Mouse (Mus musculus) forebrain, embryonic 12.5 days (tissue): ENCODE results near the gene Gm20909. TPM values are rescaled to one million over a fixed set of nuclear protein-coding genes. Genes with fewer than 3 reads are reported as not detected.
"Not testable (repeated sequence)": the region's sequence is repeated elsewhere in the genome, so short reads cannot be mapped to it uniquely, and the experiment has no call there.

Source experiments
- ATAC-seq: fragments of 200-750 bp; cut with Nextera tagmentation; 2 replicates; pipeline ENCODE4 v1.8.0; 2017; ENCODE audit warnings: moderate TSS enrichment; ENCODE audit not compliant: low FRiP score
- H3K27ac ChIP-seq: fragments of 300-500 bp; sonication (generic); 2 replicates; pipeline ENCODE4 v1.5.1; 2016; ENCODE audit warnings: mild to moderate bottlenecking
- H3K27me3 ChIP-seq: fragments of 300-500 bp; sonication (generic); 2 replicates; pipeline ENCODE4 v1.6.1; 2016; ENCODE audit warnings: mild to moderate bottlenecking
- H3K36me3 ChIP-seq: fragments of 300-500 bp; sonication (generic); replicated peaks from 2 replicates; pipeline ENCODE4 v1.6.1; 2016; ENCODE audit warnings: mild to moderate bottlenecking
- H3K4me1 ChIP-seq: fragments of 300-500 bp; sonication (generic); 2 replicates; pipeline ENCODE4 v1.6.1; 2016
- H3K4me2 ChIP-seq: fragments of 300-500 bp; sonication (generic); 2 replicates; pipeline ENCODE4 v1.6.1; 2016; ENCODE audit warnings: mild to moderate bottlenecking, moderate library complexity
- H3K4me3 ChIP-seq: fragments of 300-500 bp; sonication (generic); replicated peaks from 2 replicates; pipeline ENCODE4 v1.5.1; 2016; ENCODE audit warnings: mild to moderate bottlenecking
- H3K9ac ChIP-seq: fragments of 300-500 bp; sonication (generic); 2 replicates; pipeline ENCODE4 v1.6.1; 2016; ENCODE audit warnings: mild to moderate bottlenecking
- H3K9me3 ChIP-seq: fragments of 300-500 bp; sonication (generic); 2 replicates; pipeline ENCODE4 v1.6.1; 2016
- WGBS: fragments of 180-500 bp; shearing (Covaris S2); methylation state at CpG from one replicate; pipeline ENCODE4 v1.1.7; 2016; 5-methylcytosine and 5-hydroxymethylcytosine counted together
- polyA plus RNA-seq: library from polyadenylated mRNA; unstranded; fragments of >200 nt; fragmentation: Nextera tagmentation; extraction: Ambion mirVana; gene quantifications from 2 replicates; pipeline ENCODE4 v1.2.1, GENCODE M21; 2016

Gene Gm20909
- polyA plus RNA-seq, result not detected in 2 replicates

DNA sequence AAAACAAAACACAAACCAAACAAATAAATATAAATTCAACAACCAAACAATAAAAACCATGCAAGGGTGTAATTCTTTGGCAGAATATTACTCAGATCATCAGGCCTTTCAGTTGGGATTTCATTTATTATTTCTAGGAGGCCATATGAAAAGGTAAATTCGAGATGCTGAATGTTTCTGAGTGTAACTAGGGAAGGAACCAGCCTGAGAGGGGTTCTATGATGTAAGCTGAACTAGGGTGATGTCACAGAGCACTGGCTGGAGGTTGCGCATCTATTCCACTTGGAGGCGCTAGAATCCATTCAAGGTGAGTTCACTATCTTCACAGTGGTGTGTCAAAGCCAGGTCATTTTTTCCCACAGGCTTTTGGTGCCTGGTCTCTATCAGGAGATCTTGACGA lies at the start of gene Gm20909:
Gene Gm20909 (plus strand): TSS at position 301 of the 400 bp plus-strand sequence.
- WGBS, result no CpG with 5 or more reads among the region's 4 CpGs
- ATAC-seq, result not testable (repeated sequence)

More for the DNA sequence above, at the start of gene Gm20909:
- not testable (repeated sequence) for H3K4me2 ChIP-seq, H3K9me3 ChIP-seq, H3K4me3 ChIP-seq, H3K36me3 ChIP-seq, H3K27ac ChIP-seq, H3K4me1 ChIP-seq, H3K9ac ChIP-seq, H3K27me3 ChIP-seq

Other genes starting within 250 kb of the Gm20909 start
- not detected in 2 replicates for gene Gm29866, start 170.9 kb upstream of the Gm20909 start, polyA plus RNA-seq
- gene Gm20865, start 77.0 kb downstream of the Gm20909 start, polyA plus RNA-seq, result not detected in 2 replicates